Mouse (Mus musculus) ZHBTc4 (cell line): ENCODE data around the gene Cnga3.

Experiments
- DNase-seq: peaks from one replicate; pipeline ENCODE4 v3.0.0-alpha.2; 2011; ENCODE audit warnings: low read depth, low spot score

The Cnga3 gene

DNA sequence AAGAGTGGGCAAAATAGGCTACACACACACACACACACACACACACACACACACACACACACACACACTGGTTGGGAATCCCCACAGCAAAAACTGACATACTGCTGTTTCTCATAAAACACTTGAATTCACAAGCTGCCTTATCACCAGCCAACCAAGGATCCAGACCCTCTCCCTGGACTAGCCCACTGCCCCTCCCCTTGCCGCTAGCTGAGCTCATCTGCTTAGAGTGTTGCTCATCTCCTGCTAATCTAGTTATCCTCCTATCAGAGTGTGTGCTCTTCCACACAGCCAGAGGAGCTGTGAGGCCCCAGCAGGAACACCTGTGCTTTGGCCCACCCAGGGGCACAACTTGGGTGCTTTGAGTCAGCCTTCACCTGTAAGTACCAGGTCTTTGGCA, at the start of gene Cnga3:
Gene Cnga3, plus strand, starts transcription at position 291 of the 400 bp plus-strand sequence.
- no peak for DNase-seq

DNA sequence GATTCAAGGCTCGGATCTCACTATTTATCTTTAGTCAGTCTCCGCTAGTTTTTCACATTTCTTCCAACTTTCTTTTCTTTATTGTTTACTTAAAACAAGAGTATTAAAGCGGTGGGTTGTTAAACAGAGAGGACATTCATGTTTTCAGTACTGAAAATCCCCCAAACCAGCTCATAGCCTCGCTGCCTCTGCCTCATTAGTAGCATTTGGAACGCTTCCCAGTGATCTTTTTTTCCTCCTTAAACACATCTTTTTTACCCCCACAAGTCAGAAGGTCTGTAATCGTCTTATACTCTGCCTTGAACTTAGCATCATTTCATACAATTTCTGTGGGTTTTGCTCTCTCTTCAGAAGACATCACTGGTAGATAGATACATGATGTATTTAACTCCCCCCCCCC, 48.2 kb upstream of the Cnga3 start:
- no peak for DNase-seq

DNA sequence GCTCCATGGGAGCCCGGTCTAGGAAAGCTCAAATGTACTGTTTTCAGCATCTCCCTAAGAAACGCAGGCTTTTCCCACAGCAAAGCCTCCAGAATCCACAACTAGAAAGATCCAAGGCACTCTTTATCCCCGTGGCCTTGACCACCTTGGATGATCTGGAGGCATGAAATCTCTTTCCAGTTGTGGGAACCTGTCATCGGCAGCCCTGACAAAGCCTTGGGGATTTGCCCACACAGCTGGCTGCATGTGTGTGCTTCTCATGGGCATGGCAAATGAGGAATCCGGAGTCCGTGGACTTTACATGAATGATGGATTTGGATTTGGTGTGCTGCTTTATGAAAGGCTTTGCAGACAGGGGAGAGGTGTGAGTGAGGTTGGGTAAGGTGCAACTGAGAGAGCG, 46.3 kb upstream of the Cnga3 start:
- no peak for DNase-seq

DNA sequence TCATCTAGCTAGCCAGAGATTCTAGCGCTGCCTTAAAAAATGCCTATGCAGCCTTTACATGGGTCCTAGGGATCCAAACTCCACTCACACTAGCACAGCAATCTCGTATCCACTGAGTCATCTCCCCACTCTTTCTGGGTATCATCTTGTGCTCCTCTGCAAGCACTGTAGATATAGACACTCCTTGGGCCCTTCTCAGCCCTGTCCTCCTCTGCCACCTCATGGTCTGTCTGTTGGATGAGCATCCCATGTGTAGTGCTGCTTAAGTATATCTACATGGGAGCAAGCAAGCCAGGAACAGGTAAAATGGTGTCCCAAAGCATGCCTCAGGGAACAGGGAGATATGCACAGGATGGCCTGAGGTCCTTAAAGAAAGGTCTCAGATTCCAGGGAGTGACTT, 36.4 kb upstream of the Cnga3 start:
- DNase-seq, result no peak

DNA sequence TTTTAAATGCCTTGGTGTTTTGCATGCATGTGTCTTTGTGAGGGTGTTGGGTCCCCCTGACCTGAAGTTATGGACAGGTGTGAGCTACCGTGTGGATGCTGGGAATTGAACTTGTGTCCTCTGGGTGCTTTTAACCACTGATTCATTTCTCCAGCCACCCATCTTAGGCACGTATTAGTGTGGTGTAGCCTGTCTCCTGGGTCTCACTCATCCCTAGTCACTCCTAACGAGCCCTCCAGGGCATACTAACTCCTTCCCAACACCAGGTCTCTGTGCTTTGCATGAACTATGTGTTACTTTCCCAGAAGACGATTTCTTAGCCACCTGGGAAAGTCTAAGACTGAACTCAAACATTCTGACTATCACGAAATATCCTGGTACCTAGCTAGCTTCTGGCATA, 34.4 kb upstream of the Cnga3 start:
- no peak for DNase-seq

DNA sequence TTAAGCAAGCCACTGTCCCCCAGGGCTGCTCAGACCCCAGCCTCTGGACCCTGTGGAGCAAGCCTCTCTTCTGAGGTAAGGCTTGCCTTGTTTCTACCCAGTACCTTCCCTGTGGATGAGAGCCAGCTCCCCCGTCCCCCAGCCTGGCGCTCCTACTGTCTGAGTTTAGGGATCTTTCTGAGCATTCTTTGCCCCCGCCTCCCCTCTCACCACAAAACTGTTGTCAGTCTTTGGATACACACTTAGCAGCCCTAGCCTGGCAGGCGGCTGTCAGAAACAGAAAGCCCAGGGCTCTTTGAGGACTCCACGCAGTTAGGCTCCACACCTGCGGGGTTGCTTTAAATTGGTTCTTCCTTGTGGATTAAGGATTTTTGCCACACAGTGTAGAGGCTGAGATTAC, 27.2 kb upstream of the Cnga3 start:
- DNase-seq, result peak; percentile 20

DNA sequence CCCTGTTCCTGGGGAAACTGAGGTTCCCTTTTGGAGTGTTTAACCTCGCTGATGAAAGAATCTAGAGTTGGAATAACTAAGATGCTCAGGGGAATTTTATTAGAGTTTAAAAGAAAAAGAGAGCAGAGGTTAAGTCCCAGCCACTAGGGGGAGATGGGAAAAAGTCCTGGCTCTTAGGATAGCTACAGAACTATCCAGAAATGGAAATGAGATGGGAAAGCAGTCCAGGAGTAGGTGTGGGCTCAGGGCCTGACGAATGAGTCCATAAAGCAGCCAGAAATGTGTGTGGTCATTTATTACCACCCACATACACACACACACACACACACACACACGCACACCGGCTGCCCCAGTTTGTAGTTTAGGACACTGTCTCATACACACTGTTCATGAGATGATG, 19.6 kb upstream of the Cnga3 start:
- DNase-seq, result peak; percentile 49

DNA sequence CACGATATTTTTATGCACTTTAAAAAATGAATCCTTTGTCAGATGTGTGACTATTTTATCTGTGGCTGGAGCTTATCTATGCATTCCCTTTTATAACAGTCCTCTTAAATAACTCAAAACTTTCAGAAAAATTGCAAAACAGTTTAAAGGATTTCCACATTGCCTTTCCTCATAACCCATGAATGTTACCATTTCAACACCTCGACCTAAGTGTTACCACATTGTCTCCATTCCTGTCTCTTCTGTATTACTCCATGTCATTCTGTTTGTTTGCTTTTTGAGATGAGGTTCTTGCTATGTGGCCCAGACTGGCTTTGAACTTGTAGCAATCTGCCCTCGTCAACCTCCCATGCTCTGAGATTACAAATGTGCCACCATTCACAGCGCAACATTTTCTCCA, 12.8 kb upstream of the Cnga3 start:
- DNase-seq, result no peak

DNA sequence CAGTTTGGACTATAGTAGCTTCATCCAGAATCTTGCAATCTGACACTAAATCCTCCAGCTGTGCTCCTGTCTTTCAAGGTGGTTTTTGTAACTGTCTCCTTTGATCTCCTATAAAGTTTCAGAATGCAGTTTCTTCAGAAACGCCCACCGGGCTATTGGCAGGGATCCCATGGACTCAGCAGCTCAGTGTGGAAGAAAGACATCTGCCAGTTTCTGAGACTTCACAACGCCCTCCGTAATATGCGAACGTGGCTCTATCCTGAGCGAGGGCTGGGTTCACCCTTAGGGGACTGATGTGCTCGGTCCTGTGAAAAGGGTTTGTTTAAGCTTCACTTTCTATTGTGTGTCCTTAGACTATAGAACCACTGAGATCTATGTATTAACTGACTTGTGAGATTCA, 6.5 kb upstream of the Cnga3 start:
- DNase-seq, result no peak

DNA sequence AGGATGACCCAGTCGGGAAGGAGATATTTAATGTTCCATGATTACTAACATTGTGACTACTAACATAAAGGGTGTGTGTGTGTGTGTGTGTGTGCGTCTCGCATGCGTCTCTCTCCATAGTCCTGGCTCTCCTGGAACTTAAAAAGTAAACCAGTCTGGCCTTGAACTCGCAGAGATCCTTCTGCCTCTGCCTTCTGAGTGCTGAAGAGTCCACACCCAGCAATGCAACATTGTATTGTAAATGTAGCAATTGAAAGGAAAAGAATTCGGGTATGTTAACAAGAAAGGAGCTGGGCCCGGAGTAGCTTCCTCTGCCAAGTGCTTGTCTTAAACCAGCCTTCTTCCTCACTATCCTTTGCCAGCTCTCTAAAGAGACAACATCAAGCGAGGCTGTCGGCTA, 1.9 kb upstream of the Cnga3 start:
- peak; percentile 88 for DNase-seq

DNA sequence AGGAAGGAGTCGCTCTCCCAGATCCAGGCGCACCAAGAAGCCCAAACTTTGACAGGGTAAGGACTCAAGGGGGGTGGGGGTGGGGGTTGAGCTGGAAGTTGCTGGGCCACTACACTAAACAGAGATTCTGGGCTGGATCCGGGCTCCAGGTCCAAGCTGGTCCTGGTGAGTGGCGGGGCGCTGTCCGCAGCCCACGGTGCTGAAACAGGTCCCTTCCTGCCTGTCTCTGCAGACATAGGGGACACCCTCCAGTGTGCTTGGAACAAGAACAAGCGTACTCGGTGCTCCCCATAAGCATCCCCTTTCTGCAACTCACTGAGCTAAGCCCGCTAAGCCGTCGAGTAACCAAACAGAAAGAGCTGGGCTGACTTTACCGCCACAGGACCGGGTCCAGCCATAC, 4.2 kb downstream of the Cnga3 start:
- DNase-seq, result peak; percentile 50

DNA sequence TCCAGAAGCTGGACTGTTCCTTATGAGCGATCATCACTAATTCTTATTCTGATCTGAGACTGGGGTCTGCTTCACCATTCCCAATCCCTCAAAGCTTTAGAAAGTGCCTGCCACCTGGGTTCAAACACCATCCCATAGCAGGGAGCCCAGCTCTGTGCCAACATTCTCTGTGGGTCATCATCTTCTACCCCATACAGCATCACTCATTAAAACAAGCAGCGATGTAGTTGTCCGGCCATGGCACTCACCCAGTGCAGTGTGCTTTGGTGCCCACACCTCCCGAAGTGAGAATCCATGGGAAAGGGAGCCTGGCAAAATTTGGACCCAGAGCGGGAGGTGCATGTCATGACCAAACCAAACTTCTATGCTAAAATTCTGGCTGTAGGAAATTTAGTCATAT, 5.4 kb downstream of the Cnga3 start:
- no peak for DNase-seq

DNA sequence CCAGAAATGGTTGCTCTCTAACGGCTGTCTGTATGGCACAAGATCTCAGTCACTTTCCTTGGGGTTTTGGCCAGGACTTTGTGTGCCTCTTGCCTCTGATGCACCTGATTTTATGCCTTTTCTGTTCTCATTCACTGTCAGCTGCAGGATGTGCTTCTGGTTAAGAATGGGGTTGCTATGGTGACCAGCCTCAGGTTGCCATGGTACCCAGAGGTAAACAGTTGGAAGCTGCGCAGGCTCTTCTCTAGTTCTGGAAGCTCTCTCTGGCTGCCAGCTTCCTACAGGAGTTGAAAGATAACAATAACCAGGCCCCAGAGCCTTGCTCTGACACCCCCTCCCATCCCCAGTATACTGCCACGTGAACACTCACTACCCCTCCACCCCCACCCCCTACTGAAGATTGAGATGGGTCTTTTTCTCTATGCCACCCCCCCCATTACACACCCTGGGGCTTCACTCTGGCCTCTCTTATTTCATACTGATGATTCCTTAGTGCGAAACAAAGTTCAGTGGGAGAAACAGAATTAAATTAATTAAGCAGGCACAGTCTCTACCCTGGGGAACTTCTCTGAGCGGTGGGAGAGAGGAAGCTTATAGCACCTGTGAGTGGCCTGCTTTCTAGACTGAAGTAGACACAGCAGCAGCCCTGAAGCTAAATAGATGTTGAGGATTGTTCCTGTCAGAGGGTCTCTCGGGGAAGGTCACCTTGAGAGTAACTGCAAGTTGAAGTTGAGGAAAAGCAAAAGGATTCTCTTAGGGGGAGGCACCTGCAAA, 6.1 kb downstream of the Cnga3 start:
- peak; percentile 57 for DNase-seq

DNA sequence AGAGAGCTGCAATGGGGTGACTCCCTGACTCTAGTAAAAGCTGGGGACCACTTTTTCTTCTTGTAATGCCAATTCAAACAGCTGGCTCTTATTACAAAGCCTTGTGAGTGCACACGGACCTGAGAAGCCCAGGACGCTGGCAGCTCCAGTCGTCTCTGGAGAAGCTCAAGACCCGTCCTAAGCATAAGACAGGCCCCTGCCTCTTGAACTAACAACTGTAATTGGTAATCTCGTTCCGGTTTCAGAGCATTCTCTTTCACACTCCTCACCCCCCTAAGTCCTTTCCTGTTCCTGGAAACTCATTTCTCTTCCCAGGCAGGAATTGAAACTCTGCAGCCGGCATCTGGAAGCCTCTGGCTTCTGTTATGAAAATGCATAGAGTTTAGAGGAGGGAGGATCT, 7.8 kb downstream of the Cnga3 start:
- DNase-seq, result no peak

DNA sequence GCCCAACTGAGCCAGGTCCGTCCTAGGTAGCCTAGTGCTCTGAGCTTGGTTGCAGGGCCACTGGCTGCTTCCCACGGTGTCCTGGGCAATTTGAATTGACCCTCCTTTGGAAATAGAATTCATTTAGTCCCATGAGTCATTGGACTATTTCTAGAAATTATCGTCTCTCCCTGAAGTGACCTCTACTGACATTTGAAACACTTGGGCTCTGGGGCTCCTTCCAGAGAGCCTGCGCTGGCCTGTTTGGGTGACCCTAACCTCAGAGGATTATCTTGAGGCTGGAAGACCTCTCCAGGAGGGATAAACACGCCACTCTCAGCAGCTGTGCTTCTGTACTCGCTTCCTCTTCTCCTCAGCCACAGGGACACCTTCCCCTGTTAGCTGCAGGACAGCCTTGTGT, 16.2 kb downstream of the Cnga3 start:
- no peak for DNase-seq

DNA sequence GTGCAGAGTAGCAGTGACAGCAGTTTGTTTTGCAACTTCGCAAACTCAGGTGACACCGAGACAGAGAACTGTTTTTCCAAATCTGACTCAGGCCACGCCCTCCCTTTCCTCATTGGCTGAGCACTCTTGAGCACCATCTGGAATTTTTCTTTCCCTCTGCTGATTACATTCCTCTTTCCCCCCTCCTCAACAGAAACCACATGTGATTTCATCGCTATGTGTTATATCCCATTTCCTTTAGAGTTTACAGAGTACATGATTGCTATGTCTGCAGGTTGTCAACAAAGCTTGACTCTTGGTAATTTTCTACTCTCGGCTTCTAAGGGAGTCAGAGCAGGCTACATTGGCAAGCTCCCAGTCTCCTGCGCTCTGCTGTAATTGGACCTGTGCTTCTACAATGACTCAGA, 17.1 kb downstream of the Cnga3 start:
- DNase-seq, result no peak

DNA sequence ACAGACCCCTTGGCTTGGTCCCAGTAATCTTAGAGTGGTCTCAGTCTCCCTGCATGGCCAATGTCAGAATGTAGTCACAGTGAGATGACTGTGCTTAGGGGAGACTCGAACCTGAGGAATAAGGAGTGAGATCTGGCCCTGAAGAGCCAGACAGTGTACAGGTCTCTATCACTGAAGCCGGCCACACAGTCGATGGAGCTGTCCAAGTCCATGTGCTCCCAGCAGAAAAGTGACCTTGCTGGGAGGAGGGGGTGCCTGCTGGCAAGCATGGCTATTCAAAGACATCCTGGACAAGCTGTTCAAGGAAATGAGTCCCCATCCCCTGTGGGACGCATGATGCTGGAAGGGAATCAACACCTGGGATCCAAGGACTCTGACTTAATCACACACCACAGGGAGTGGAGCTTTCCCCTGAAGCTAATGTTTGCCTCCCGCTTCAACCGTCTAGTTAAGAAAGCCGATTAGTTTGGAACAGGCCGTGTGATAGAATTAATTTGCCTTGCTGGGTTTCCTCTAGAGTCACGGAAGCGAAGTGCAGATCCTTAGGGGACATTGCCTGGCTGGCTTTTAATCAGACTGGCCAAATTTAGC, 24.9 kb downstream of the Cnga3 start:
- DNase-seq, result no peak

DNA sequence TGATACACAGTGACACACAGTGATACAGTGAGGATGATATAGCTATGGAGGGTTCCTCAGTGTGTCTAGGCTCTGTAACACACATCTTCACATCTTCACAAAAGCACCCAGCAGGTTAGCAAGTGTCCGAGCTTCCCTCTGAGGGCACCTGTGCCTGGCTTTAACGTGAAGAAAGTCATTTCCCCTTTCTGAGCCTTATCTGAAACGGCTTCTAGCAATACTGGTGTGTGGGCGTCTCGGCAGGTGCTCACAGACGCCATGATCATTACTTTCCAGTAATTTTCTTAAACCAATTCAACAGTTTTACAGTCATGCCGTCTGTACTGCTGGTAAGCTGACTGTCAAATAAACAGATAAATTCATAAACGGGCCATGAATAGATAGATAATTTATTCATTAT, 28.0 kb downstream of the Cnga3 start:
- no peak for DNase-seq

DNA sequence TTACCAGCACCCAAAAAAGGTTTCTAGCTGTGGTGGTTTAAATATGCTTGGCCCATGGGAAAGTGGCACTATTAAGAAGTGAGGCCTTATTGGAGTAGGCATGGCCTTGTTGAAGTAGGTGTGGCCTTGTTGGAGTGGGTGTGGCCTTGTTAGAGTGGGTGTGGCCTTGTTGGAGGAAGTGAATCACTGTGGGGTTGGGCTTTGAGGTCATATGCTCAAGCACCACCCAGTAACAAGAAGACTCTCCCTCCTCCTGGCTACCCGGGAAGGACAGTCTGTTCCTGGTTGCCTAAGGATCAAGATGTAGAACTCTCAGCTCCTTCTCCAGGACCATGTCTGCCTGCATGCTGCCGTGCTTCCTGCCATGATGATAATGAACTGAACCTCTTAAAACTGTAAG, 32.2 kb downstream of the Cnga3 start:
- DNase-seq, result peak; percentile 69

DNA sequence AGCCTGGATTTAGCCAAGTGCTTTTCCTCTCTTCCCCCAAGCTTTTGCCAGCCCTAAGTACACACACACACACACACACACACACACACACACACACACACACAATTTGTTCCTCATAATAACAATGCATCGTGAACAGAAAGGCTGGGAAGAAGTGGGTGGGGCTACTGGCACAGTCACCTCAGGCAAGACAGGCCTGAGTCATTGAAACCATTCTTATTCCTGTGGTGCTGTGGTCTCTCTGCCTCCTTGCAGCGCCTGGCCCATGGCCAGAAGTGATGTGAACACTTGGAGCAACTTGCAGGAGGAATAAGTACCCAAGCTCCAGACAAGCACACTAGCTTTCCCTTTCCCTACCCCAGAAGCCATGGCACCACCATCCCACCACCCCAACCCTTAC, 34.2 kb downstream of the Cnga3 start:
- peak; percentile 64 for DNase-seq

DNA sequence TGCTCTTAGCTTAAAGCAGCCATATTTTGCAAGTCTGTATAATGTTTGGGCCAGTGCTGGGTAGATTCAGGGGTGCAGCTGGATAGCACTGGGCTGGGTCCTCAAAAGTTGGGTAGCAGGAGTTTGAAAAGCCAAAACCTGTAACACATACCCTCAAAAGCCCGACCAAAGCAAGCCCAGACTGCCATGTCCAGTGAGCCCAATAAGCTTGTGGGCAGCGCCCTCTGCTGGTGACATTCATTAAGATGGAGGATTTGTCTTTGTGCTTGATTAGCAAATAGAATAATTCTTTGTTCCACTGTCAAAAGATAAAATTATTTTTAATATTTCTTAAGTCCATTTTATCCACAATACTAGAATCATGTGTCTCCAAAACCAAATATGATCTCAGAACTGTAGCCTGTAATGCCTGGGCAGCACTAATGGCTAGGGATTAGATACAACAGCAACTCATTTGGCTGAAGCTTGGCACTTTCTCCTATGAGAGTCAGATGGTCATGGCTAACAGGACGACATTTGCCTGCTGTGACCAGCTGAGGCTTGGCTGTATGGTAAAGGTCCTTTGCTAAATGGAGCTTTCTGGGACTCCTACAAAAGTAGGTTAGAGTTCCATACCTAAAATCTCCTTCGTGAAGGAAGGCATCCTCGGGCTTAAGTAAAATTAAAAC, 36.5 kb downstream of the Cnga3 start:
- peak; percentile 83 for DNase-seq

DNA sequence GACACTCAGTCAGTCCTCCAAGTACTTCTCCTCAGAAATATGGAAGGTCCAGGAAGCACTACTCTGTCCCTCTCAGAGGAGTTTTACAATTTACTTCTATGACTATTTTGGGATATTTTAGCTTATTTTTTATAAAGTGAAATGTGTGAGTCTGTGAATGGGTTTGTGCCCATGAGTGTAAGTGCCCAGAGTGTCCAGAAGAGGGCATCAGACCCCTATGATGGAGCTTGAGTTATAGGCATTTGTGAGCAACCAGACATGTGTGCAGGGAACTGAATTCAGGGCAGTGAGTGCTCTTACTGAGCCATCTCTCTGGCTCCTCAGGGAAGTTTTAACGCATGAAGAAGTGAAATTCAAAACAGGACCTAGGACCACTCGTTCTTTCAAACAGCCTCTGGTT, 44.2 kb downstream of the Cnga3 start:
- DNase-seq, result peak; percentile 55

DNA sequence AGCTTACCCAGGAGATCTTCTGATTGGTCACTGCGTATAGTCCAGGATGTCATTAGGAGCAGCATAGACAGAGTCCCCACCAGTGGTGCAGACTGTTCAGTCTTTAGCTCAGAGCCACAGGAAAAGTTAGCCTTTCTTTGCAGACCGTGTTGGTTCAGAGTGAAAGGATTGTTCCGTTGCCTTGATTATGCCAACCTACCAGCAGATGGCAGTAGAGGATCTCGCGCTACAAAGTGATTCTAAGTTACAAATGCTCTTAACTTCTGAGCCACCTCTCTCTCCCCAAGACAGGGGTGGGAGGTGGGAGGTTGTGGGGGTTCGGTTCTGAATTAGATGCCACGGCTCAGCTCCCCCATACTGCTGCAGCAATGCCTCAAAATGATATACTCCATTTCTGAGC, 58.2 kb downstream of the Cnga3 start:
- DNase-seq, result peak; percentile 79
